Mouse (Mus musculus) spleen, adult 2 months (tissue): ENCODE data around the gene Prtg.

ENCODE experiments used
- CTCF ChIP-seq: fragments of 200-500 bp; IDR thresholded peaks from 2 replicates; pipeline ENCODE4 v1.5.1; 2011; ENCODE audit warnings: mild to moderate bottlenecking, inconsistent platforms; ENCODE audit not compliant: insufficient read depth, insufficient read length, insufficient replicate concordance; ENCODE audit errors: extremely low read depth
- POLR2A ChIP-seq: fragments of 200-500 bp; IDR thresholded peaks from 2 replicates; pipeline ENCODE4 v1.6.1; 2011; ENCODE audit warnings: low read depth, low read length, inconsistent platforms

GRCm38 (mm10) chr9:72790530-72791212 is 16.0 kb upstream of the Prtg start:
- TF ChIP-seq CTCF (no peak), POLR2A (no peak)
